Mouse (Mus musculus) CH12.LX (cell line): Measurements from ENCODE around the gene Tgfb2. TPM values are rescaled to one million over a fixed set of nuclear protein-coding genes. Genes with fewer than 3 reads are reported as not detected.

ENCODE experiments used
- DNase-seq: peaks from one replicate; pipeline ENCODE4 v3.0.0-alpha.2; 2013; ENCODE audit errors: extremely low read depth
- H3K27ac ChIP-seq: 2 replicates; pipeline ENCODE4 v1.5.1; 2012; ENCODE audit warnings: low read depth, mild to moderate bottlenecking, control low read depth, moderate library complexity; ENCODE audit not compliant: insufficient read depth
- H3K27me3 ChIP-seq: replicated peaks from 2 replicates; pipeline ENCODE3; 2012; ENCODE audit warnings: inconsistent platforms
- H3K36me3 ChIP-seq, 2 experiments: replicated peaks in 1 of 2; 2 replicates each; pipeline versions ENCODE3 to v1.6.1; 2012; ENCODE audit warnings: inconsistent platforms in 1 of 2, low read length in 1 of 2, mild to moderate bottlenecking in 1 of 2, mixed read lengths in 1 of 2, moderate library complexity in 1 of 2; ENCODE audit not compliant: control insufficient read depth in 1 of 2, insufficient read depth in 1 of 2
- H3K4me1 ChIP-seq, 2 experiments: 2 replicates each; pipeline ENCODE4 v1.6.1; 2012; ENCODE audit warnings: inconsistent platforms in 1 of 2, moderate library complexity in 1 of 2; ENCODE audit not compliant: insufficient read depth in 2 of 2, control insufficient read depth in 1 of 2
- H3K4me2 ChIP-seq: 2 replicates; pipeline ENCODE4 v1.6.1; 2012; ENCODE audit warnings: low read depth, mild to moderate bottlenecking, control low read depth; ENCODE audit not compliant: poor library complexity, insufficient read depth, severe bottlenecking
- H3K4me3 ChIP-seq, 3 experiments: fragments of 150-350 bp in 1 of 3; sonication (generic) in 1 of 3; replicated peaks in 1 of 3; 2 replicates each; pipeline versions ENCODE3 to v1.5.1; 2011 to 2012; ENCODE audit warnings: low read depth in 2 of 3, low read length in 2 of 3, mild to moderate bottlenecking in 2 of 3, moderate library complexity in 2 of 3, control low read depth in 1 of 3, improper control_type of control experiment in 1 of 3, inconsistent platforms in 1 of 3, mixed read lengths in 1 of 3; ENCODE audit not compliant: poor library complexity in 1 of 3
- H3K79me2 ChIP-seq: replicated peaks from 2 replicates; pipeline ENCODE4 v1.6.1; 2012; ENCODE audit warnings: mild to moderate bottlenecking, moderate library complexity; ENCODE audit not compliant: control insufficient read depth, poor library complexity, insufficient read depth, severe bottlenecking; ENCODE audit errors: extremely low read depth
- H3K9ac ChIP-seq: 2 replicates; pipeline ENCODE4 v1.6.1; 2012; ENCODE audit warnings: low read depth, mild to moderate bottlenecking, control low read depth, moderate library complexity; ENCODE audit not compliant: insufficient read depth
- H3K9me3 ChIP-seq: replicated peaks from 2 replicates; pipeline ENCODE3; 2012; ENCODE audit warnings: low read length, inconsistent platforms, mixed read lengths
- CHD1 ChIP-seq: IDR thresholded peaks from 2 replicates; pipeline ENCODE4 v1.6.1; 2012; ENCODE audit warnings: low read depth, low read length, improper control_type of control experiment, inconsistent platforms
- CHD2 ChIP-seq: IDR thresholded peaks from 2 replicates; pipeline ENCODE4 v1.6.1; 2011; ENCODE audit warnings: low read length, improper control_type of control experiment
- ELF1 ChIP-seq: IDR thresholded peaks from 2 replicates; pipeline ENCODE4 v1.6.1; 2014; ENCODE audit warnings: low read depth, mild to moderate bottlenecking, inconsistent platforms, low read length, improper control_type of control experiment
- HCFC1 ChIP-seq: IDR thresholded peaks from 2 replicates; pipeline ENCODE4 v1.6.1; 2012; ENCODE audit warnings: low read depth, mild to moderate bottlenecking, inconsistent platforms, low read length, improper control_type of control experiment
- IRF4 ChIP-seq: IDR thresholded peaks from 2 replicates; pipeline ENCODE4 v1.6.1; 2014; ENCODE audit warnings: low read depth, mild to moderate bottlenecking, inconsistent platforms, low read length, improper control_type of control experiment
- JUN ChIP-seq: IDR thresholded peaks from 2 replicates; pipeline ENCODE4 v1.6.1; 2011; ENCODE audit warnings: low read depth, mild to moderate bottlenecking, low read length, improper control_type of control experiment, moderate library complexity; ENCODE audit not compliant: insufficient read depth
- JUND ChIP-seq: conservative IDR thresholded peaks from 2 replicates; pipeline ENCODE4 v1.6.1; 2011; ENCODE audit warnings: low read depth, low read length, improper control_type of control experiment
- KAT2A ChIP-seq: IDR thresholded peaks from 2 replicates; pipeline ENCODE4 v1.6.1; 2012; ENCODE audit warnings: low read length, improper control_type of control experiment, inconsistent platforms; ENCODE audit not compliant: insufficient replicate concordance
- MAFK ChIP-seq: IDR thresholded peaks from 2 replicates; pipeline ENCODE4 v1.6.1; 2011; ENCODE audit warnings: low read length, improper control_type of control experiment; ENCODE audit not compliant: insufficient replicate concordance
- MAZ ChIP-seq: IDR thresholded peaks from 2 replicates; pipeline ENCODE4 v1.6.1; 2012; ENCODE audit warnings: low read depth, mild to moderate bottlenecking, inconsistent platforms, low read length, improper control_type of control experiment, moderate library complexity
- MEF2A ChIP-seq: IDR thresholded peaks from 2 replicates; pipeline ENCODE4 v1.6.1; 2014; ENCODE audit warnings: low read depth, mild to moderate bottlenecking, inconsistent platforms, low read length, improper control_type of control experiment, borderline replicate concordance
- MXI1 ChIP-seq: IDR thresholded peaks from 2 replicates; pipeline ENCODE4 v1.6.1; 2011; ENCODE audit warnings: mild to moderate bottlenecking, low read depth, low read length, improper control_type of control experiment
- MYC ChIP-seq: IDR thresholded peaks from 2 replicates; pipeline ENCODE4 v1.6.1; 2011; ENCODE audit warnings: low read depth, mild to moderate bottlenecking, improper control_type of control experiment, low read length
- NRF1 ChIP-seq: IDR thresholded peaks from 2 replicates; pipeline ENCODE4 v1.6.1; 2014; ENCODE audit warnings: low read depth, mild to moderate bottlenecking, inconsistent platforms, low read length, improper control_type of control experiment, moderate library complexity
- POLR2A ChIP-seq: IDR thresholded peaks from 2 replicates; pipeline ENCODE4 v1.6.1; 2011; ENCODE audit warnings: low read depth, mild to moderate bottlenecking, improper control_type of control experiment, low read length
- RAD21 ChIP-seq: IDR thresholded peaks from 2 replicates; pipeline ENCODE4 v1.6.1; 2011; ENCODE audit warnings: low read depth, mild to moderate bottlenecking, low read length, improper control_type of control experiment, moderate library complexity
- RCOR1 ChIP-seq: conservative IDR thresholded peaks from 2 replicates; pipeline ENCODE4 v1.6.1; 2012; ENCODE audit warnings: low read depth, mild to moderate bottlenecking, inconsistent platforms, low read length, improper control_type of control experiment
- SIN3A ChIP-seq: IDR thresholded peaks from 2 replicates; pipeline ENCODE4 v1.6.1; 2012; ENCODE audit warnings: low read length, improper control_type of control experiment, inconsistent platforms
- SMC3 ChIP-seq: IDR thresholded peaks from 2 replicates; pipeline ENCODE4 v1.6.1; 2011; ENCODE audit warnings: low read depth, low read length, improper control_type of control experiment
- TBP ChIP-seq: conservative IDR thresholded peaks from 2 replicates; pipeline ENCODE4 v1.6.1; 2011; ENCODE audit warnings: low read depth, low read length, improper control_type of control experiment
- UBTF ChIP-seq: IDR thresholded peaks from 2 replicates; pipeline ENCODE4 v1.6.1; 2012; ENCODE audit warnings: low read depth, mild to moderate bottlenecking, inconsistent platforms, low read length, improper control_type of control experiment, moderate library complexity
- USF1 ChIP-seq: IDR thresholded peaks from 2 replicates; pipeline ENCODE4 v1.6.1; 2014; ENCODE audit warnings: low read depth, mild to moderate bottlenecking, inconsistent platforms, low read length, improper control_type of control experiment
- USF2 ChIP-seq: conservative IDR thresholded peaks from 2 replicates; pipeline ENCODE4 v1.6.1; 2011; ENCODE audit warnings: low read depth, low read length, improper control_type of control experiment
- ZC3H11A ChIP-seq: IDR thresholded peaks from 2 replicates; pipeline ENCODE4 v1.6.1; 2012; ENCODE audit warnings: low read depth, mild to moderate bottlenecking, inconsistent platforms, low read length, improper control_type of control experiment
- dilution Hi-C: fragments of 300-500 bp; cut with MboI; formaldehyde crosslinking; loops from 2 replicates; pipeline ENCODE4 v1.14.3; 2020; ENCODE audit warnings: low sequenced_read_pairs; ENCODE audit not compliant: extremely low pct_unique_long_range_greater_than_20kb, extremely low pct_ligation_motif_present
- in situ Hi-C: fragments of 300-500 bp; cut with MboI; formaldehyde crosslinking; loops from 3 replicates; pipeline ENCODE4 v1.14.3; 2019; ENCODE audit warnings: low sequenced_read_pairs, low pct_ligation_motif_present, low pct_unique_long_range_greater_than_20kb, mixed read lengths
- polyA plus RNA-seq: library from polyadenylated mRNA; unstranded; fragments of >175 nt; gene quantifications from 2 replicates; pipeline ENCODE4 v1.2.1, GENCODE M21; 2012; ENCODE audit warnings: low read depth; ENCODE audit not compliant: insufficient read length
- total RNA-seq, 2 experiments: library from RNA; depleted of rRNA; stranded (reverse); fragments of 300-350 nt in 1 of 2; fragments of >200 nt in 1 of 2; gene quantifications; 2 replicates each; pipeline ENCODE4 v1.2.3; 2012 to 2014

Tgfb2 gene
- total and polyA plus RNA-seq, 3 experiments = 0.04 TPM; not detected in 2

DNA sequence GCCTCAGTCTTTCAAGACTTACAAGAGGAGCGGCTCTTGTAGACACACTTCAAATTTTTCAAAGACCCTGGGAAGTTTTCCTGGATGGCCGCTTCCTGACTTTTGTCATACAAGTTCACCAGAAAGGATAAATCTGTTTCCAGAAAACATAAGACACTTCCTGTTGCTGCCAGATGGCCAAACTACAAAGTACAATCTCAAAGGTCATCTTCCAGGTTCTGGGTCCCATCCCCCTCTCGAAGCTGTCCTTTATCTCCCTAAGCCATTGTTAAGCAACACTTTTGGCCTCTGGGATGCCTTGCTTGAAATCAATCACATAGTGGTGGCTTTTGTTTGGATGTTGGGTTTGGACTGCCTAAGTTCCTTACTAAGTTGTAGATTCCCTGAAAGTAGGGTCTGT, 21.7 kb downstream of the Tgfb2 start:
- no peak for DNase-seq
- TF ChIP-seq USF1 (no peak), HCFC1 (no peak), NRF1 (no peak), CHD2 (no peak), RCOR1 (no peak), USF2 (no peak), CHD1 (no peak), MAZ (no peak), UBTF (no peak), ZC3H11A (no peak), MYC (no peak), MXI1 (no peak), JUND (no peak), RAD21 (no peak), SIN3A (no peak), MAFK (no peak), KAT2A (no peak), POLR2A (no peak)
- Histone ChIP-seq H3K4me3 (no peak overlapping the region), H3K4me1 (no peaks in the 10 kb centered on the region), H3K9me3 (no peaks in the 10 kb centered on the region), H3K4me2 (no peak overlapping the region), H3K9ac (no peak overlapping the region), H3K27me3 (no peaks in the 10 kb centered on the region), H3K79me2 (no peaks in the 10 kb centered on the region), H3K27ac (no peak overlapping the region), H3K36me3 (no peaks in the 10 kb centered on the region)
- dilution Hi-C loops = no loop called here
- in situ Hi-C loops = no loop called here

DNA sequence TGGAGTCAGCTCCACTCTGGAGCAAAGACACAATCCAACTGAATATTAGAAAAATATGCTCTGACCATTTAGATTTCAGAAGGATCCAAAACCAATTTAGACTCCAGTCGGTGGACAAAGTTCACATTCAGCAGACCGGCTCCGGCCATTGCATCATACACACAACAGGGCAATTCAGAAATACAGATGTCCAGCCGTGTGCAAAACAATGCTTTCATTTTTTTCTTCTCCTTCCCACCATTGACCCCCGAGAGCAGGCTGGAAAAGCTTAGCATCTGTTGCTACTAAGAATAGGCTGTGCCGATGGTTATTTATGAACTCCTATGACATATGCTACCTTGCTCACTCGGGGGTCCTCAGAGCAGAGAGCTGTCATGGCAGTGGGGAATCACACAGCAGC, 23.2 kb downstream of the Tgfb2 start:
- in situ Hi-C loops = no loop called here
- Histone ChIP-seq H3K9me3 (no peaks in the 10 kb centered on the region), H3K79me2 (no peaks in the 10 kb centered on the region), H3K4me3 (no peak overlapping the region), H3K36me3 (no peaks in the 10 kb centered on the region), H3K27ac (no peak overlapping the region), H3K27me3 (no peaks in the 10 kb centered on the region), H3K4me1 (no peaks in the 10 kb centered on the region), H3K4me2 (no peak overlapping the region), H3K9ac (no peak overlapping the region)
- TF ChIP-seq JUN = no peak
- no peak for TF ChIP-seq MEF2A
- TF ChIP-seq USF1 = no peak
- no peak for TF ChIP-seq SIN3A
- no peak for TF ChIP-seq MAFK
- no peak for TF ChIP-seq ELF1
- no peak for TF ChIP-seq CHD1
- TF ChIP-seq SMC3 = no peak
- no peak for TF ChIP-seq MYC
- TF ChIP-seq JUND = no peak
- TF ChIP-seq IRF4 = no peak
- no peak for TF ChIP-seq POLR2A
- no peak for TF ChIP-seq RCOR1
- TF ChIP-seq TBP = no peak
- no peak for TF ChIP-seq HCFC1
- dilution Hi-C loops = no loop called here
- DNase-seq = no peak
